Mouse (Mus musculus): Measurements from ENCODE around the gene Slc6a9. TPM values are rescaled to one million over a fixed set of nuclear protein-coding genes. Genes with fewer than 3 reads are reported as not detected.

Slc6a9 gene
- total and polyA plus RNA-seq, 2 experiments, result 11.0 to 51.0 TPM

DNA sequence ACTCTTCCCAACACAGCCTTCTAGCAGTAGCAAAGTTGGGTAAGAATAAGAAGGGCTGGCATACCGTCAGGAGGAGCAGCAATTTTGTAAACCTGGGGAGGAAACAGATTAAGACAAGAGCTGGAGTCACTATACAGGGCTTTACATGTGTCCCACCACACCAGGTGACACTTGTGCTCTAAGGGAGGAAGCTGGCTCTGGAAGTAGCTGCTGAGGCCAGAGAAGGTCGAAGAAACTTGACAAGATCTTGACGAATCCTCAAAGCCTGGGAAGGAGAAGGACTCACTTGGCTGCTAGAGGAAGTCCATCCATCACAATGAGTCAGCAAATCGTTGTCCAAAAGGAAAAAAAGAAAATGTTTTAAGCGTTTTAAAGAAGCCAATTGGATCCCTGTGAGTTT is 82.1 kb downstream of the Slc6a9 start:
- 73% methylated on average over 5 of the region's 5 CpGs for WGBS
- H3K79me2 ChIP-seq (ENCODE audit: control insufficient read depth, insufficient read depth, low read length), result peaks cover 11% of the 10 kb centered on the region
- TF ChIP-seq POLR2A (IDR thresholded peaks at IDR 0.05; ENCODE audit: extremely low read depth, insufficient read depth, low read length), result no peak
- TF ChIP-seq CTCF (IDR thresholded peaks at IDR 0.05; ENCODE audit: low read depth, low read length), result no peak
- DNase-seq (ENCODE audit: extremely low read depth, low read depth, low spot score), result no peak
- peaks cover 10% of the 10 kb centered on the region for H3K4me1 ChIP-seq (ENCODE audit: control insufficient read depth, insufficient read depth, low read length)
- H3K27ac ChIP-seq (replicated peaks; ENCODE audit: insufficient read depth, low read depth, low read length), result no peak overlapping the region
- H3K27me3 ChIP-seq (ENCODE audit: control insufficient read depth, insufficient read depth, low read length), result no peaks in the 10 kb centered on the region
- H3K9ac ChIP-seq (ENCODE audit: low read depth, low read length), result no peak overlapping the region
- H3K36me3 ChIP-seq (ENCODE audit: control insufficient read depth, insufficient read depth, low read length), result no peaks in the 10 kb centered on the region
- H3K4me3 ChIP-seq (ENCODE audit: insufficient read depth, low read depth, low read length), result no peak overlapping the region

DNA sequence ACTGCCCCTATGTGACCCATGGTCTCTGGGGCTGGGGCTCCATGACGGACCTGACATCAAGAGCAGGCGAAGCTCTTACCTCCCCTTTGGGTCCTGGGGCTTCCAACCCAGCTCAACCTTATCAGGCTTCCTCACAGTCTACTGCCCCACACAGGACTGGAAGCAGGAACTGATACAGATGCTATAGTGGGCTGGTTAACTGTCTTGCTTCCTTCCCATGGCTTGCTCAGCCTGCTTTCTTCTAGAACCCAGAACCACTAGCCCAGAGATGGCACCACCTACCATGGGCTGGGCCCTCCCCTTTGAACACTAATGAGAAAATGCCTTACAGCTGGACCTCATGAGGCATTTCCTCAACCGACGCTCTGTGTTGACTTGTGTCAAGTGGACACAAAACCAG is 83.1 kb downstream of the Slc6a9 start:
- no peak overlapping the region for H3K4me3 ChIP-seq (ENCODE audit: insufficient read depth, low read depth, low read length)
- peaks cover 11% of the 10 kb centered on the region for H3K79me2 ChIP-seq (ENCODE audit: control insufficient read depth, insufficient read depth, low read length)
- TF ChIP-seq POLR2A (IDR thresholded peaks at IDR 0.05; ENCODE audit: extremely low read depth, insufficient read depth, low read length), result no peak
- no peak for TF ChIP-seq CTCF (IDR thresholded peaks at IDR 0.05; ENCODE audit: low read depth, low read length)
- H3K4me1 ChIP-seq (ENCODE audit: control insufficient read depth, insufficient read depth, low read length), result peaks cover 10% of the 10 kb centered on the region
- WGBS, result 88% methylated on average over 4 of the region's 4 CpGs
- DNase-seq (ENCODE audit: extremely low read depth, low read depth, low spot score), result no peak
- no peaks in the 10 kb centered on the region for H3K36me3 ChIP-seq (ENCODE audit: control insufficient read depth, insufficient read depth, low read length)
- no peaks in the 10 kb centered on the region for H3K27me3 ChIP-seq (ENCODE audit: control insufficient read depth, insufficient read depth, low read length)
- H3K27ac ChIP-seq (replicated peaks; ENCODE audit: insufficient read depth, low read depth, low read length), result no peak overlapping the region
- no peak overlapping the region for H3K9ac ChIP-seq (ENCODE audit: low read depth, low read length)

DNA sequence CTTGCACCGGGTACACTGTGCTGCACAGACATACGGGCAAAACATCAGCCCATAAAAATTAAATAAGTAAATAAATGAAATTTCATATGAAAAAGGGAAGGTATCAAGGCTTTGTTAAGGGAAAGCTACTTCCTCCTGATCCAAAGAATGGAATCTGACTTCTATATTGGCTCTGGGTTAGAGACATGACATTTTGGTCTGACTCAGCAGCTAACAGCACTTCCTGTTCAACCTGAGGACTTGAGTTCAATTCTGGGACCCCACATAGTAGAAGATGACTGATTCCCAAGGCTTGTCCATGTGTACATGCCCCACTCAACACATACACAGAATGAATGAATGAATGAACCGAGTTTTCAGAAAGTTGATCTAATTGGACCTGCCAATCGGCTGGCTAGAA is 83.5 kb downstream of the Slc6a9 start:
- DNase-seq (ENCODE audit: extremely low read depth, low read depth, low spot score), result no peak
- no peaks in the 10 kb centered on the region for H3K27me3 ChIP-seq (ENCODE audit: control insufficient read depth, insufficient read depth, low read length)
- H3K79me2 ChIP-seq (ENCODE audit: control insufficient read depth, insufficient read depth, low read length), result peaks cover 11% of the 10 kb centered on the region
- peaks cover 10% of the 10 kb centered on the region for H3K4me1 ChIP-seq (ENCODE audit: control insufficient read depth, insufficient read depth, low read length)
- TF ChIP-seq POLR2A (IDR thresholded peaks at IDR 0.05; ENCODE audit: extremely low read depth, insufficient read depth, low read length) (no peak), CTCF (IDR thresholded peaks at IDR 0.05; ENCODE audit: low read depth, low read length) (no peak)
- no peaks in the 10 kb centered on the region for H3K36me3 ChIP-seq (ENCODE audit: control insufficient read depth, insufficient read depth, low read length)
- no peak overlapping the region for H3K9ac ChIP-seq (ENCODE audit: low read depth, low read length)
- no peak overlapping the region for H3K4me3 ChIP-seq (ENCODE audit: insufficient read depth, low read depth, low read length)
- no peak overlapping the region for H3K27ac ChIP-seq (replicated peaks; ENCODE audit: insufficient read depth, low read depth, low read length)
- WGBS, result 89% methylated on average over 4 of the region's 4 CpGs

DNA sequence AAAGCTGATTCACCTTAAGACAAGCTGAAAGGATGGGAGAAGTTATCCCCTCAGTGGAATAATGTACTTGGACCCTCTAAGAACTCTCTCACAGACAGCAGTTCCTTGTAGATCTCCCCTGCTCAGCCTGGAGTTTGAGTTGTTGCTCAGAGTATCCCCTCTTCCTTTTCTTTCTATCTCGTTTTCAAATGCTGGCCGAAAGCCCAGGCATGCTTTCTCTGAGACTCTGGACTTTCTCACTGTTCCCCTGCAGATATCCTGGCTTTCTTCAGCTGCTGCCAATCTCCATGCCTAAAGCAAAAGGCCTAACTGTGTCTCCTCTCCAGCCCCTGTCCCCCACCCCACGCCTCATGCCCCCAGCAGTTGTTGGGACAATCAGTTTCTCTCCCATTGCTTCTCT is 84.0 kb downstream of the Slc6a9 start:
- H3K9ac ChIP-seq (ENCODE audit: low read depth, low read length), result no peak overlapping the region
- DNase-seq (ENCODE audit: extremely low read depth, low read depth, low spot score), result no peak
- no peaks in the 10 kb centered on the region for H3K36me3 ChIP-seq (ENCODE audit: control insufficient read depth, insufficient read depth, low read length)

DNA sequence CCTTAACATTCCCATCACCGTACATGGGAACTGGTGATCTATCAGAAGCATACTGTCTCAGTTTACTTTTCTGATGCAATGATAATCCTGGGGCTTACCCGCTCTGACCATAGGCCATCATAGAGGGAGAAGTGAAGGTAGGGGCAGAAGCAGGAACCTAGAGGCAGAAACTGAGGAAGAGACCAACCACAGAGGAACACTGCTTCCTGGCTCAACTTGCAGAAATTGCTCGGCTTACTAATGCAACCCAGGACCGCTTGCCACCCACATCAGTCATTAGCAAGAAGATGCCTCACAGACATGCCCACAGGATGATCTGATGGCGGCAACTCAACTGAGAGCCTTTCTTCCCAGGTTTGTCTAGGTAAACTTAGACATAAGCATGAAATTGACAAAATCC is 84.5 kb downstream of the Slc6a9 start:
- Histone ChIP-seq H3K4me1 (ENCODE audit: control insufficient read depth, insufficient read depth, low read length) (peaks cover 6% of the 10 kb centered on the region), H3K4me3 (ENCODE audit: insufficient read depth, low read depth, low read length) (no peak overlapping the region), H3K9ac (ENCODE audit: low read depth, low read length) (no peak overlapping the region), H3K27ac (replicated peaks; ENCODE audit: insufficient read depth, low read depth, low read length) (no peak overlapping the region), H3K27me3 (ENCODE audit: control insufficient read depth, insufficient read depth, low read length) (no peaks in the 10 kb centered on the region), H3K79me2 (ENCODE audit: control insufficient read depth, insufficient read depth, low read length) (peaks cover 9% of the 10 kb centered on the region), H3K36me3 (ENCODE audit: control insufficient read depth, insufficient read depth, low read length) (no peaks in the 10 kb centered on the region)
- WGBS, result 75% methylated on average over 5 of the region's 5 CpGs
- DNase-seq (ENCODE audit: extremely low read depth, low read depth, low spot score), result no peak
- TF ChIP-seq POLR2A (IDR thresholded peaks at IDR 0.05; ENCODE audit: extremely low read depth, insufficient read depth, low read length) (no peak), CTCF (IDR thresholded peaks at IDR 0.05; ENCODE audit: low read depth, low read length) (no peak)

More for the DNA sequence above, 84.0 kb downstream of the Slc6a9 start:
- Histone ChIP-seq H3K4me1 (ENCODE audit: control insufficient read depth, insufficient read depth, low read length) (peaks cover 7% of the 10 kb centered on the region), H3K79me2 (ENCODE audit: control insufficient read depth, insufficient read depth, low read length) (peaks cover 9% of the 10 kb centered on the region), H3K27me3 (ENCODE audit: control insufficient read depth, insufficient read depth, low read length) (no peaks in the 10 kb centered on the region), H3K4me3 (ENCODE audit: insufficient read depth, low read depth, low read length) (no peak overlapping the region), H3K27ac (replicated peaks; ENCODE audit: insufficient read depth, low read depth, low read length) (no peak overlapping the region)
- TF ChIP-seq POLR2A (IDR thresholded peaks at IDR 0.05; ENCODE audit: extremely low read depth, insufficient read depth, low read length) (no peak), CTCF (IDR thresholded peaks at IDR 0.05; ENCODE audit: low read depth, low read length) (no peak)
- WGBS, result 61% methylated on average over 3 of the region's 3 CpGs

DNA sequence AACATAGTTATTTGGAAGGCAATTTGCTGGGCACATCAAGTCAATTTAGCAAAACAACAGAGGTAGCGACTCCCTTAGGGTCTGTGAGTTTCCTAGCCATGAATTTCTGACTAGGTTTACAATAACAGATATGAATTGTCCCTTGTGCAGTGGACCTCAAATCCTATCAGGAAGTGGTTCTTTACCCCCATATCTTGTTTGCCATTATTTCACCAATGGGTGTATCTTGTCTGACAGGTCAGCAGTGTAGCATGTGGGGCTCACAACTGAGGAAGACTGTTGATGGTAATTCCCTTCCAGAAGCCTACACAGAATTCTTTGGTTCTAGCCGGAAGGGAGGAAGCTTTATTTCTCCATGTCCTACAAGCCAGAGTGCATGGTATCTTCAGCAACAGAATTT is 87.1 kb downstream of the Slc6a9 start:
- Histone ChIP-seq H3K36me3 (ENCODE audit: control insufficient read depth, insufficient read depth, low read length) (no peaks in the 10 kb centered on the region), H3K79me2 (ENCODE audit: control insufficient read depth, insufficient read depth, low read length) (no peaks in the 10 kb centered on the region), H3K4me3 (ENCODE audit: insufficient read depth, low read depth, low read length) (no peak overlapping the region), H3K4me1 (ENCODE audit: control insufficient read depth, insufficient read depth, low read length) (no peaks in the 10 kb centered on the region), H3K27ac (replicated peaks; ENCODE audit: insufficient read depth, low read depth, low read length) (no peak overlapping the region), H3K9ac (ENCODE audit: low read depth, low read length) (no peak overlapping the region), H3K27me3 (ENCODE audit: control insufficient read depth, insufficient read depth, low read length) (peaks cover under 1% of the 10 kb centered on the region; the same call in 1 of the 2 replicates)
- TF ChIP-seq CTCF (IDR thresholded peaks at IDR 0.05; ENCODE audit: low read depth, low read length) (no peak), POLR2A (IDR thresholded peaks at IDR 0.05; ENCODE audit: extremely low read depth, insufficient read depth, low read length) (no peak)
- 92% methylated on average over 2 of the region's 2 CpGs for WGBS
- no peak for DNase-seq (ENCODE audit: extremely low read depth, low read depth, low spot score)
